Mouse (Mus musculus) midbrain, embryonic 14.5 days (tissue): ENCODE results near the gene Satb2. TPM values are rescaled to one million over a fixed set of nuclear protein-coding genes. Genes with fewer than 3 reads are reported as not detected.
"Not testable (repeated sequence)": the region's sequence is repeated elsewhere in the genome, so short reads cannot be mapped to it uniquely, and the experiment has no call there.

Experiments
- ATAC-seq: fragments of 200-750 bp; cut with Nextera tagmentation; 2 replicates; pipeline ENCODE4 v1.8.0; 2017; ENCODE audit warnings: moderate number of reproducible peaks, moderate library complexity; ENCODE audit not compliant: low FRiP score, low TSS enrichment
- DNase-seq: peaks from one replicate; pipeline ENCODE4 v3.0.0-alpha.2; 2015
- H3K27ac ChIP-seq: fragments of 300-500 bp; sonication (generic); replicated peaks from 2 replicates; pipeline ENCODE4 v1.5.1; 2014; ENCODE audit warnings: mild to moderate bottlenecking, low read depth, low read length, moderate library complexity
- H3K27me3 ChIP-seq: fragments of 300-500 bp; sonication (generic); 2 replicates; pipeline ENCODE4 v1.6.1; 2014; ENCODE audit warnings: low read length, control low read depth, mixed read lengths; ENCODE audit not compliant: control insufficient read depth, insufficient read depth
- H3K36me3 ChIP-seq: fragments of 300-500 bp; sonication (generic); 2 replicates; pipeline ENCODE4 v1.6.1; 2014; ENCODE audit warnings: low read length, control low read depth; ENCODE audit not compliant: control insufficient read depth, insufficient read depth
- H3K4me1 ChIP-seq: fragments of 300-500 bp; sonication (generic); 2 replicates; pipeline ENCODE4 v1.6.1; 2014; ENCODE audit warnings: mild to moderate bottlenecking, antibody characterized with exemption, low read length, control low read depth; ENCODE audit not compliant: control insufficient read depth, insufficient read depth
- H3K4me2 ChIP-seq: fragments of 300-500 bp; sonication (generic); 2 replicates; pipeline ENCODE4 v1.6.1; 2014; ENCODE audit warnings: mild to moderate bottlenecking, low read length, moderate library complexity
- H3K4me3 ChIP-seq: fragments of 300-500 bp; sonication (generic); replicated peaks from 2 replicates; pipeline ENCODE4 v1.5.1; 2014; ENCODE audit warnings: low read depth, low read length
- H3K9ac ChIP-seq: fragments of 300-500 bp; sonication (generic); replicated peaks from 2 replicates; pipeline ENCODE4 v1.6.1; 2014; ENCODE audit warnings: mild to moderate bottlenecking, low read length, moderate library complexity
- H3K9me3 ChIP-seq: fragments of 300-500 bp; sonication (generic); 2 replicates; pipeline ENCODE4 v1.6.1; 2016; ENCODE audit warnings: low read length, control low read depth, mixed read lengths; ENCODE audit not compliant: control insufficient read depth
- WGBS: fragments of 180-500 bp; shearing (Covaris S2); extraction: QIAGEN DNeasy Blood & Tissue Kit; methylation state at CpG from one replicate; pipeline ENCODE4 v1.1.7; 2014; 5-methylcytosine and 5-hydroxymethylcytosine counted together
- polyA plus RNA-seq: library from polyadenylated mRNA; unstranded; fragments of >200 nt; fragmentation: Nextera tagmentation; extraction: Ambion mirVana; gene quantifications from 2 replicates; pipeline ENCODE4 v1.2.1, GENCODE M21; 2014

Satb2 gene
- polyA plus RNA-seq, 1 experiment from 2014 or later: 1.1 TPM

GRCm38 (mm10) chr1:56822025-56822424, 156.4 kb downstream of the Satb2 start:
- no peak overlapping the region for H3K4me3 ChIP-seq
- ATAC-seq: no peak
- H3K27ac ChIP-seq: no peak overlapping the region
- H3K27me3 ChIP-seq: no peaks in the 10 kb centered on the region
- WGBS: 98% methylated on average over 3 of the region's 3 CpGs
- no peak for DNase-seq
- H3K36me3 ChIP-seq: no peaks in the 10 kb centered on the region
- H3K9me3 ChIP-seq: no peaks in the 10 kb centered on the region
- H3K9ac ChIP-seq: no peak overlapping the region
- H3K4me2 ChIP-seq: no peak overlapping the region
- no peaks in the 10 kb centered on the region for H3K4me1 ChIP-seq

- DNase-seq: no peak
- no peak for ATAC-seq
- no peaks in the 10 kb centered on the region for H3K27me3 ChIP-seq
These were observed 164.9 kb downstream of the Satb2 start for GRCm38 (mm10) chr1:56813506-56813905.

DNA sequence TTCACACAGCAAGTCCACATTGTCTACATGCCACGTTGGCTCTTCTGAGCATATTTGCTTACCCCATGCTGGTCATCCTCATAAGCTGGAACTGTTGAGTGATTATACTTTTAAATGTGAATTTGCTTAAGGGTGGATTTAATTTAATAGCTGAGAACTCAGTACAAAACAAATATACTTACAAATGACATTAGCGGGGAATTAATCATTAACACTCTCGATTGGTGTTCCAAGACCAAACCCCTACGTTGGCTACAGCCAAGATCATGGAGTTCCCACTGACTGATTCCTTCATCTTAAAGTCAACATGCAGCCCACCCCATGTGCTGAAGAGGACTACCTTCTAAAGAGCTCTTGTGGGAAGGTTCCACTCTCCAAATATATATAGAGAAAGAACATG, 165.5 kb downstream of the Satb2 start:
- DNase-seq (no peak), ATAC-seq (no peak)
- WGBS: 85% methylated on average over 4 of the region's 4 CpGs
- no peak overlapping the region for H3K4me2 ChIP-seq
- H3K27me3 ChIP-seq: no peaks in the 10 kb centered on the region
- H3K4me1 ChIP-seq: no peaks in the 10 kb centered on the region
- no peaks in the 10 kb centered on the region for H3K36me3 ChIP-seq
- H3K27ac ChIP-seq: no peak overlapping the region
- no peak overlapping the region for H3K9ac ChIP-seq
- no peak overlapping the region for H3K4me3 ChIP-seq
- H3K9me3 ChIP-seq: no peaks in the 10 kb centered on the region

More at GRCm38 (mm10) chr1:56813506-56813905, 164.9 kb downstream of the Satb2 start:
- H3K9ac ChIP-seq: no peak overlapping the region
- no peaks in the 10 kb centered on the region for H3K9me3 ChIP-seq
- no peak overlapping the region for H3K27ac ChIP-seq
- H3K4me1 ChIP-seq: no peaks in the 10 kb centered on the region
- no peak overlapping the region for H3K4me2 ChIP-seq
- H3K36me3 ChIP-seq: no peaks in the 10 kb centered on the region
- H3K4me3 ChIP-seq: no peak overlapping the region

DNA sequence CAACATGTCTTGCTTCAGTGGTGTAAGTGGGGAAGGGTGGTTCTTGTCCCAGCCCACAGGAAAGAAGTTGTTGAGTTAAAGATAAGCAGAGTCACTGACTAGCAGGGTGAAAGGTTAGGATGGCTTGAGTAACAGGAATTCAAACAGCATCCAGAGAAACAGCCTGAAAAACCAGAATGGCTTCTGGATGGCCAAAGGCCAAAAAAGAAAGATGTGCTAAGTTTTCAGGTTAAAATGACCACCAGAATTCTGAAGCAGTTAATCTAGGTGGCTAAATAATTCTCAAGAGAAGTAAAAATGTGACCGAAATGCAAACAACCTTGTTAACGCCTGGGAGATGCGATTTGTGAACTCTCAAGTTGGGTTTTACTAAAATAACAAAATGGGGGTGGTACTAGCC, 167.0 kb downstream of the Satb2 start:
- H3K9ac ChIP-seq: no peak overlapping the region
- H3K4me3 ChIP-seq: no peak overlapping the region
- H3K27me3 ChIP-seq: no peaks in the 10 kb centered on the region
- 98% methylated on average over 3 of the region's 3 CpGs for WGBS
- H3K27ac ChIP-seq: no peak overlapping the region
- H3K4me1 ChIP-seq: no peaks in the 10 kb centered on the region
- no peaks in the 10 kb centered on the region for H3K36me3 ChIP-seq
- no peak overlapping the region for H3K4me2 ChIP-seq
- DNase-seq (no peak), ATAC-seq (no peak)
- H3K9me3 ChIP-seq: no peaks in the 10 kb centered on the region

- no peaks in the 10 kb centered on the region for H3K9me3 ChIP-seq
- no peaks in the 10 kb centered on the region for H3K4me1 ChIP-seq
- H3K4me3 ChIP-seq: no peak overlapping the region
- no peak overlapping the region for H3K27ac ChIP-seq
- no peak for DNase-seq
- no peaks in the 10 kb centered on the region for H3K36me3 ChIP-seq
- H3K9ac ChIP-seq: no peak overlapping the region
- H3K4me2 ChIP-seq: no peak overlapping the region
- WGBS: 75% methylated on average over 5 of the region's 5 CpGs
- no peaks in the 10 kb centered on the region for H3K27me3 ChIP-seq
- no peak for ATAC-seq
These were observed 172.4 kb downstream of the Satb2 start for GRCm38 (mm10) chr1:56806006-56806405.

DNA sequence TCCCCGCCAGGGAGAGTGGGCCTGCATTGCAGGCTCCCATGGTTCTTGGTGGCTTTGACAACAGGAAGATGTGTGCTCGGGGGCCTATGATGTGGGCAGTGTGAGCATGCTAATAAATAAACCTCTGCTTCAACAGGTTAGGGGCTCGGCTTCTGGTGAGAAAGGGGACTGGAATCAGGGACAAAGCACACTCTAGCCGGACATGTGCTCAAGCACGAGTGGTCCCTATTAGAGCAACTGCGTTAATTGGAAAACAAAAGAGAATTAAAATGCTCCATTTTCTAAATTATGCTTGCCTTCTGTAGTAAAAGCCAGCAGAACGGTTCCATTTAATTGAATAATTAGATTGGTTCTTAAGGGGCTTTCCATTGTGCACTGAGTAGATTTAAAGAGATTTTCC, 177.8 kb downstream of the Satb2 start:
- WGBS: 70% methylated on average over 7 of the region's 7 CpGs
- H3K9me3 ChIP-seq: no peaks in the 10 kb centered on the region
- no peak overlapping the region for H3K9ac ChIP-seq
- no peak overlapping the region for H3K27ac ChIP-seq
- no peak overlapping the region for H3K4me3 ChIP-seq
- no peaks in the 10 kb centered on the region for H3K36me3 ChIP-seq
- no peaks in the 10 kb centered on the region for H3K4me1 ChIP-seq
- no peak for ATAC-seq
- DNase-seq: no peak
- no peak overlapping the region for H3K4me2 ChIP-seq
- H3K27me3 ChIP-seq: no peaks in the 10 kb centered on the region

DNA sequence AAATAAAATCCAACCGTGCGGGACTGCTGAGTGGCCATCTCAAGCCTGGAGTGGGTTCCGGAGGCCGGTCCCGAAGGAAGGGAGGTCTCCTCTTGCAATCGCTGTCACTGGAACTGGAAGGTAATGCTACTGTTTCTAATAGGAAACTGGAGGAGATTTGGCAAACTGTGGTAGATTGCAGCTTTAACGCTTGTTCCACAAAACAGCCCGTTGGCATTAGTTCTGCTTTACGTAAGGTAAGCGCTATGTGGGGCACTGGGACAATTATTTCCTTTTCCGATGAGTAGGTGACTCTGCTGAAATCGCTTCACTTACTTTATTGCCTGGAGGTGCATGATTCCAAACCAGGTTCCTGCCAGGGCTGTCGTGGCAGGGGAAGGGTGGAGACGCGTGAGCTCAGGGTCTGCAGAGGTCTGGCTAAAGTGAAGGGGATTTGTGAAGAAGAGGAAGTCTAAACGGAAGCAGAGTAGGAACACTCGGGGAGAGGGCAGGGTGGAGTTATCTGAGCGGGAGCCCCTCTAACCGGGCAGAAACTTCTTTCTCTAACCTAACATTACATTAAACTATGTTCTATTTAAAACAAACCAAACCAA, 183.3 kb downstream of the Satb2 start:
- Histone ChIP-seq H3K27ac (no peak overlapping the region), H3K4me1 (no peaks in the 10 kb centered on the region), H3K36me3 (no peaks in the 10 kb centered on the region), H3K4me3 (no peak overlapping the region), H3K9ac (no peak overlapping the region), H3K9me3 (no peaks in the 10 kb centered on the region), H3K27me3 (no peaks in the 10 kb centered on the region), H3K4me2 (no peak overlapping the region)
- ATAC-seq (no peak), DNase-seq (no peak)
- WGBS: 87% methylated on average over 19 of the region's 19 CpGs

DNA sequence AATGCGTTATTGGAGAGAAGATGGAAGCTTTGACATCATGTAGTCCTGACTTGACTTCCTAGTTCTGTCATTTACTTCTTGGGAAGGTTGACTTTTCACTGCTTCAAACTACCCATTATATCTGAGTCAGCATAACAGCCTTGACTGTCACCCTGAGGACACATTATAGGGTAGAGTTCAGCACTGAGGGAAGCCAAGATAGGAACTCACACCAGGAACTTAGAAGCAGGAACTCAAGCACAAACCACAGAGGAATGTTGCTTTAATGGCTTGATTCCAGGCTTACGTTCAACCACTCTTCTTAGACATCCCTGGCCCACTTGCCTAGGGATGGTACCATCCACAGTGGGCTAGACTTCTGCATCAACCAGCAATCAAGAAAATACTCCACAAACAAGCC, 188.8 kb downstream of the Satb2 start:
- H3K27ac ChIP-seq: no peak overlapping the region
- H3K4me2 ChIP-seq: no peak overlapping the region
- ATAC-seq (no peak), DNase-seq (no peak)
- H3K4me3 ChIP-seq: no peak overlapping the region
- no peaks in the 10 kb centered on the region for H3K36me3 ChIP-seq
- no peaks in the 10 kb centered on the region for H3K27me3 ChIP-seq
- H3K4me1 ChIP-seq: no peaks in the 10 kb centered on the region
- no peak overlapping the region for H3K9ac ChIP-seq
- 92% methylated on average over 2 of the region's 2 CpGs for WGBS
- no peaks in the 10 kb centered on the region for H3K9me3 ChIP-seq

DNA sequence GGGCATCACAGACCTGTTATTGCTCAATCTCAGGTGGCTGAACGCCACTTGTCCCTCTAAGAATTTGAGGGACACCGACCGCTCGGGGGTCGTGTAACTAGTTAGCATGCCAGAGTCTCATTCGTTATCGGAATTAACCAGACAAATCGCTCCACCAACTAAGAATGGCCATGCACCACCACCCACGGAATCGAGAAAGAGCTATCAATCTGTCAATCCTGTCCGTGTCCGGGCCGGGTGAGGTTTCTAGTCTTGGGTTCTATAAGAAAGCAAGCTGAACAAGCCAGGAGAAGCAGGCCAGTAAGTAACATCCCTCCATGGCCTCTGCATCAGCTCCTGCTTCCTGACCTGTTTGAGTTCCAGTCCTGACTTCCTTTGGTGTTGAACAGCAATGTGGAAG, 196.3 kb downstream of the Satb2 start:
- H3K4me1 ChIP-seq, H3K4me2 ChIP-seq, H3K9me3 ChIP-seq, H3K27ac ChIP-seq, H3K36me3 ChIP-seq, DNase-seq, H3K27me3 ChIP-seq, H3K9ac ChIP-seq, H3K4me3 ChIP-seq: not testable (repeated sequence)
- ATAC-seq: peak; percentile 67; the same call in 1 of the 2 replicates
- 93% methylated on average over 13 of the region's 13 CpGs for WGBS
